ENCODE assay signal across 14 mouse cellular contexts in genomic region chr8:78690795-78691194, GRCm38 (mm10).
DNase-seq lines count a peak whose midpoint lies in the region; ATAC-seq lines count a peak whose summit lies in the region.
"Had no signal": no experiment of that assay in that cellular context is flagged by ENCODE, and none has a peak within 500 bp of the region (broad histone marks: within the 10 kb centered on the region; RNA-seq: fewer than 3 reads in every experiment).

No protein-coding gene starts in this region.

- WGBS in heart, embryonic 13.5 days: 67% methylated on average over 10 of the region's 10 CpGs
- 45% methylated on average over 10 of the region's 10 CpGs for WGBS in forebrain, embryonic 13.5 days
- WGBS in limb, embryonic 15.5 days: 67% methylated on average over 10 of the region's 10 CpGs

- H3K9ac ChIP-seq in heart, embryonic 13.5 days: no peak overlapping the region
- H3K9ac ChIP-seq in forebrain, embryonic 13.5 days: peak overlapping the region; percentile 18; the same call in 1 of the 2 replicates
- H3K9ac ChIP-seq in limb, embryonic 15.5 days: no peak overlapping the region
- H3K9ac ChIP-seq: embryonic facial prominence, embryonic 12.5 days; stomach, embryonic 15.5 days had no signal

- no peaks in the 10 kb centered on the region for H3K27me3 ChIP-seq in heart, embryonic 13.5 days (replicated peaks)
- no peaks in the 10 kb centered on the region for H3K27me3 ChIP-seq in forebrain, embryonic 13.5 days
- H3K27me3 ChIP-seq in limb, embryonic 15.5 days: no peaks in the 10 kb centered on the region
- H3K27me3 ChIP-seq: embryonic facial prominence, embryonic 12.5 days; megakaryocyte, embryonic 14.5 days; Patski; stomach, embryonic 15.5 days had no signal

- no peak overlapping the region for H3K4me3 ChIP-seq in heart, embryonic 13.5 days
- H3K4me3 ChIP-seq in forebrain, embryonic 13.5 days: no peak overlapping the region
- H3K4me3 ChIP-seq in limb, embryonic 15.5 days: no peak overlapping the region
- H3K4me3 ChIP-seq: embryonic facial prominence, embryonic 12.5 days; gastrocnemius, adult 2 months; megakaryocyte, embryonic 14.5 days; stomach, embryonic 15.5 days had no signal

- no peak overlapping the region for H3K27ac ChIP-seq in heart, embryonic 13.5 days (replicated peaks)
- H3K27ac ChIP-seq in forebrain, embryonic 13.5 days: no peak overlapping the region; the same call in 1 of the 2 replicates
- no peak overlapping the region for H3K27ac ChIP-seq in limb, embryonic 15.5 days
- H3K27ac ChIP-seq: embryonic facial prominence, embryonic 12.5 days; gastrocnemius, adult 2 months; stomach, embryonic 15.5 days had no signal

- no peak for DNase-seq in heart, postnatal 14 days
- peak; percentile 79 for DNase-seq in retina, postnatal 1 day
- DNase-seq in adipocyte (ENCODE audit: low spot score) (no peak), MN1 (ENCODE audit: low spot score) (no peak)
- no peak for DNase-seq in right cerebral cortex, adult 18-20 months
- DNase-seq: gastrocnemius, adult 2 months; kidney, adult 2 months had no signal

- H3K4me1 ChIP-seq in heart, embryonic 13.5 days: 0 out of 2 replicates have a peak, but pooled peaks cover 5% of the 10 kb centered on the region
- peaks cover 14% of the 10 kb centered on the region; the same call in 1 of the 2 replicates for H3K4me1 ChIP-seq in forebrain, embryonic 13.5 days
- H3K4me1 ChIP-seq in limb, embryonic 15.5 days: peaks cover 5% of the 10 kb centered on the region; the same call in 1 of the 2 replicates

- intact Hi-C loops in heart, postnatal 14 days (cut with DNase I): no loop called here

- no peaks in the 10 kb centered on the region for H3K9me3 ChIP-seq in heart, embryonic 13.5 days
- H3K9me3 ChIP-seq in forebrain, embryonic 13.5 days (replicated peaks): no peaks in the 10 kb centered on the region
- no peaks in the 10 kb centered on the region for H3K9me3 ChIP-seq in limb, embryonic 15.5 days
- H3K9me3 ChIP-seq: embryonic facial prominence, embryonic 12.5 days; megakaryocyte, embryonic 14.5 days; stomach, embryonic 15.5 days had no signal

- ATAC-seq in heart, embryonic 13.5 days (ENCODE audit: extremely low read depth, insufficient number of reproducible peaks, low FRiP score, low TSS enrichment): peak; percentile 37; the same call in 1 of the 2 replicates
- peak; percentile 72 for ATAC-seq in forebrain, embryonic 13.5 days
- ATAC-seq in limb, embryonic 15.5 days (ENCODE audit: insufficient number of reproducible peaks, low FRiP score, low TSS enrichment, low read depth): 0 out of 2 replicates have a peak, but pooled peaks have one; percentile 40
- ATAC-seq: Patski had no signal

- no peak overlapping the region for H3K4me2 ChIP-seq in heart, embryonic 13.5 days
- H3K4me2 ChIP-seq in forebrain, embryonic 13.5 days: no peak overlapping the region
- H3K4me2 ChIP-seq in limb, embryonic 15.5 days: no peak overlapping the region
- H3K4me2 ChIP-seq: embryonic facial prominence, embryonic 12.5 days; stomach, embryonic 15.5 days had no signal

- 0 out of 2 replicates have a peak, but pooled peaks cover 14% of the 10 kb centered on the region for H3K36me3 ChIP-seq in heart, embryonic 13.5 days
- no peaks in the 10 kb centered on the region for H3K36me3 ChIP-seq in forebrain, embryonic 13.5 days (ENCODE audit: poor library complexity, severe bottlenecking)
- peaks cover 6% of the 10 kb centered on the region; the same call in 1 of the 2 replicates for H3K36me3 ChIP-seq in limb, embryonic 15.5 days
- H3K36me3 ChIP-seq: embryonic facial prominence, embryonic 12.5 days; stomach, embryonic 15.5 days had no signal
